Mouse (Mus musculus): ENCODE data around the gene Scfd2.

Scfd2 gene

DNA sequence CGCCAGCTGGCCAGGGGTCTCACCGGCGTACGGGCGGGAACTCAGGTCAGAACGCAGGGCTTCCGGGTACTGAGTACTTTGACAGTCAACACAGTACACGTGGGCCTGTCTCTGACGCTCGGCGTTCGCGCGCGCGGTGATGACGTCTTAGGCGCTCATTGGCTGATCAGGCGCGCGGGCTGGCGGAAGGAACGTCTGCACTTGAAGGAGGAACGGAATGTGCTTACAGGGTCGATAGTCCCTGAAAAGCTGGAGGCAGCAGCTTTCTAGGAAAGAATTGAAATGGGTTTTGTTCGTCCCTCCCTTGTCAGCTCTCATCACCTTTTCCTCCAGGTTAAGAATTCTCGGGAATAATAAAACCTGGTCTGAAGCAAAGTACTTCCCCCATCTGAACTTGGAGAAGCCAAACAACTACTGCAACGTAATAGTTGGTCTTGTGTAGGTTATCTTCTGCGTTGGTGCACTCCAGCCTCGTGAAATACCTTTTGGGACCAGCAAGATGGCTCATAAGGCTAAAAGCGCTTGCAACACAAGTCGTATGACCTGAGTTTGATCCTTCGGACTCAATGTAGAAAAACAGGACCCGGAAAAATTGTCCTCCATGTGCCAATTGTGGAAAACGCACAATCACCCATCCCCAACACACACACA, at the start of gene Scfd2:
Scfd2 (minus strand) TSS at position 130 of the 651 bp plus-strand sequence.
- peak; percentile 96 to 98 for DNase-seq (ENCODE audit: low spot score in 2 of 2)

DNA sequence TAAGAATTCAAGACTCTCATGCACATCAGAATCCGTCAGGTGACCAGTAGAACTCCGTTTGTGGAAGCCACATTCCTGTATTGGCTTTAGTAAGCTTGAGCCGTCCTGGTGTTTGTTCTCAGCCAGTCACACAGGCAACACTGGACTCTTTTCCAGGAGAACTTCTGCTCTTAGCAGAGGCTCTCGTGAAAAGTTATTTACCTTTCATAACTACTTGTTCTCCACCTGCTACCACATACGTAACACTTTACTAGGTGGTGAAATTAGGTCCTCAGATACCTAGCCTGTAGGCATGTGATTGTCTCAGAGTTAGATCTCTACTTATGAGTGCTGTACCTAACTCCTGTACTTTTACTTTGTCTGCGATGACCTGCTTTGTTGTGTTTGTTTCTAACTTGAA, 40.2 kb upstream of the Scfd2 start:
- DNase-seq (ENCODE audit: low spot score in 2 of 2): no peak

DNA sequence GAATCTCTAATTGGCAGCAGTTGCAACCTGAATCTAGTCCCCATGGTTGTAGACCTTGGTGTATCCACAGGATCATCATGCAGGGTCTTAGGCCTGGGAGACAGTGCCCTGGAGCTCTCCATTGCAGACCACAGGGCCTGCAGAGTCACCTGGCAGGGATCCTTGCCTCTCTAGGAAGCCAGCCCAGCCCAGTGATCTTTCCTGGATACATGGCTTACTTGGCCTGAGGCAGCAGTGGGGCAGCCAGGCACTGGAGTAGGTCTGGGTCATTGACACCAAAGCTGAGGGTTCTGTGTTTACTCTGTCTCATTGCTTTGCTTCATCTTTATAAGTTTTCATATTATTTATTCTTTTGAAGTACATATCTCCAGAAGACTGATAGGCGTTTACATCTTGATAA, 29.6 kb upstream of the Scfd2 start:
- no peak for DNase-seq (ENCODE audit: low spot score in 2 of 2)

DNA sequence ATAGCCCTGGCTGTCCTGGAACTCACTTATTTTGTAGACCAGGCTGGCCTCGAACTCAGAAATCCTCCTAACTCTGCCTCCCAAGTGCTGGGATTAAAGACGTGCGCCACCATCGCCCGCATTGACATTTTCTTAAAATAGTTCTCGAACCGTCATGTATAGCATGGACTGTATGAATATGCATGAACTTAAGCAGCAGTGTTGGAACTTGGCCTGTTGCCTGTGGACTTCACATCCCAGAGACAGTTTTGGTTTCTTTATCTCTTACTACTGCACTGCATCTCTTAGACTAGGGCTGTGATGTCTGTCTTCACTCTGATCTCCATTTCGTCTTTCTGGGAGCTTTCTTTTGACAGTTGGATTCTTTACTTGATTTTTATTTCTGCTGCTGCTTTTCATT, 18.0 kb upstream of the Scfd2 start:
- DNase-seq (ENCODE audit: low spot score in 2 of 2): no peak

DNA sequence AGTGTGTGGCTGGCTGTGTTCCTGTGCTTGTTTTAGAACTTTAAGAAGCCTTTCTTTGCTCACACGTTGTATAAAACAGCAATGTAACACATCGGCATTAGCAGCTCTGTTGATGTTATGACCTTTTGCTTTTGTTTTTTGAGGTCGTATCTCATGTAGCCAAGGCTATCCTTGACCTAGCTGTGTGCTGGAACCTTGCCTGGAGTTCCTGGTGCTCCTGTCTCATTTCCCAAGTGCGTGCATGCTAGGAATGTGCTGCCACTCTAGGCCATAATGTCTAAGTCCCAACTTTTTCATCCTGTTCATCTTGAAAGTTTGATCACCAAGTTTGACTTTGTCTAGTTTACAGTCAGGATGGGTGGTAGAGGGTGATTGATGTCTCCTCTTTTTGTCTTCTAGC, 14.0 kb upstream of the Scfd2 start:
- DNase-seq (ENCODE audit: low spot score in 2 of 2): no peak

DNA sequence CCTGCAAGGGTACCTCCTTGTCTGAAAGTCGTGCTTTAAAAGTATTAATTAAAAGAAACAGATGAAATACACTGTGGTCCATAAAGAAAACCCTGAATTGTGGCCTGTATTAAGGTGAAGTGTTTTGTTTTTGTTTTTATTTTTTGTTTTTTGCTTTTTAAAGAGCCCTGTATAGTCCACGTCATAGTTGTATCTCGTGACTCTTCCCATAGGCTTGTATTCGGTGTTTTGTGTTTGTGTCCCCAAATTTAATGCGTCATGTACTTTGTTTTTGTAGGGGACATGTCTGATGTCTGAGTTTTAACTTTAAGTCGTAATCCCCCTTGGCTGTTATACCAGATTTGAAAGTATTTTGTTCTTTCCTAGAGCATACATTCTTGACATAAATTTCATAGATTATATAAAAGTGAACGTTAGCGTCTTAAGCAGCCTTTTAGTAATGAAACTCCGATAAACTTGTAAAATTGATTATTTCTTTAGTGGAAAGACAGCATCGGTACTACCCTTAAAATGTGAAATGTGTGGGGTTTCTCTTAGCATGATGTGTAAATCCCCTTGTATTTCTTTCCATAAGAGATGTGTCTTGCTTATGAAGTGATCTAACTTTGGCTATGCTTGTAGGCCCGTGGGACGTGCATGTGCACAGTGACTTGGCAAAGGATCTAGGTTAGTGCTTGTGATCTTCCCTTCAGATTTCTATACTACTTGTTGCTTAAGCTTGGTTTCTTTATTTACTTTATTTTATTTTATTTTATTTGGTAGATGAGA, 4.8 kb upstream of the Scfd2 start:
- DNase-seq (ENCODE audit: low spot score in 2 of 2): no peak

DNA sequence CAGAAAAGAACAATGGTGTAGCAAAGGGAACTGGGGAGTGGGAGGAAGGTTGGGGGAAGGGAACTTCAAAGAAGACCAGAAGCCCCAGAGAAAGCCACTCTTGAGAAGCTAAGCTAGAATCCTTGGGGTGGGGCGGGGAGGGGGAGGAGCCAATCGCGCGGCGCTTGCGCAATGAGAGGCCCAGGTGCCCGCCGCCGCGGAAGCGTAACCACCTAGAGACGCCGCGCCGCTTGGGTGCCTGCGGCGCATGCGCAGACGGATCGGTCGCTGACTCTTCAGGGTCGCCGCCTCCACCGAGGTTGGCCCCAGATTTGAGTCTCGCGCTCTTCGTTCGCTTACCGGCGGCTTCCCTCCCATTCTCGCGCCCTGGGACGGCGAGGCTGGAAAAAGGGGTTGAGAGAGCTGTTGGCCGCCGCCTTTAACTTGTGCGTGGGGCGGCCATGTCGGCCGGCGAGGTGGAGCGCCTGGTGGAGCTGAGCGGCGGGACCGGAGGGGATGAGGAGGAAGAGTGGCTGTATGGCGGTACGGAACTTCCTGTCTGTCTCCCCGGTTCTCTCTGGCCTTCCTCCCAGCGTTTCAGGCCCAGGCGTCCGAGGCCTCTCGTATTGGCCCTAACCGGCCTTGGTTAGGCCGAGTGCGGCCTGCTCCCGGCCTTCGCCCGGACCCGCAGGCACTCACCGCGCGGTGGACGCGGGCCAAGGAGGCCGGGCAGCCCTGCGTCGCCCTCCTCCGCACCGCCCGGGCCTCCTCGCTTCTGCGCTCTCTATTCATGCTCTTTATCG, 3.9 kb upstream of the Scfd2 start, which contains the start of gene Fip1l1:
Fip1l1 (plus strand) TSS at position 210 of the 782 bp plus-strand sequence.
- peak; percentile 70 to 83 for DNase-seq (ENCODE audit: low spot score in 2 of 2)

DNA sequence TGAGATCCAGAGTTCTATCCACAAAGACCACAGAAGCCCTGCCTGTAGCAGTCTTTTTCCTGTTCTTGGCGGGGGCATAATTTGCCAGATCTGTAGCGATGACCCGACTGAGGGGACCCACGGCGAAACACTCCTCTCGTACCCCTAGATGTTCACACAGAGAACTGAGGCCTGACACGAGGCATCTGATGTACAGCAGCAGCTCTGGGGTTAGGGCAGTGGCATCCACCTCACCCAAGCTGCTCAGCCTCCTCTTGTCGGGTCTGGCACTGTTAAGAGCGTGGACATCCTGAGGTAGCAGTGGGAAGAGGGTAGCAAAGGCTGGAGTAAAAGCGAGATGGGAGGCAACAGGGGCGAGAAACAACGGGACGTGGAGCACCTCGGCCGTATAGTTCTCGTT, 774 bp downstream of the Scfd2 start:
- DNase-seq (ENCODE audit: low spot score in 2 of 2): no peak

DNA sequence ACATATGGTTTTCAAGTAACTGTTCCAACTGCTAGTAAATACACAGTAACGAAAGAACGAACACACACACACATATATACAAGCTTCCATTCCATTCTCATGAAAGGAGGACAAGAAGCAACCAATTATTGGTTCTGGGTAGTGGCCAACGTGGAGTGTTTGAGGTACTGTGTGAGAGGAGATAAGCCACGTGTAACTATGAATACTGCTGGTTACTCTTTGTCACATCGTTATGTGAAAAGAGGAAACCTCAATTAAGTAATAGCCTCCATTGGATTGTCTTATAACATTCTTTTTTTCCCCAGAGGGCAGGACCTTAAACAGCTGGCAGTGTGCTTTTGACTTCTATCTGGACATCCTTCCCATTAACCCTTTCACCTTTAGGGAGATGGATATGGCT, 4.5 kb downstream of the Scfd2 start:
- DNase-seq (ENCODE audit: low spot score in 2 of 2): no peak

DNA sequence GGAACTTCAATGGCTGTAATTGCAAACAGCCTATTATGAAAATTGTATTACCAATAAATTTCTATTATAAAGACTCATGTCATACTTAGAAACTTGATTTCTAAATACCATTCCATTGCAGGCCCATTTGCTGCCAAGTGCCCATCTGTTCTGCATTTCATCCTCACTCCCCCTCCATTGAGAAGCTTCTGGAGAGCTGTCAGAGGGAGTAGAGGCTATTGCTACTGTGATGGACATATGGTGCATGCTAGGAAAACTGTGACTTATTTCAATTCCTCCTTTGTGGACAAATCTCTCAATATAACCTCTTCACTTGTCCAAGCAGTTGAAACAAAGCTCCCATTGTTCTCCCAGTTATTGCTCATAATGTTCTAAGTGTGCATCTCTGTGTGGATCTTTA, 19.9 kb downstream of the Scfd2 start:
- no peak for DNase-seq (ENCODE audit: low spot score in 2 of 2)

DNA sequence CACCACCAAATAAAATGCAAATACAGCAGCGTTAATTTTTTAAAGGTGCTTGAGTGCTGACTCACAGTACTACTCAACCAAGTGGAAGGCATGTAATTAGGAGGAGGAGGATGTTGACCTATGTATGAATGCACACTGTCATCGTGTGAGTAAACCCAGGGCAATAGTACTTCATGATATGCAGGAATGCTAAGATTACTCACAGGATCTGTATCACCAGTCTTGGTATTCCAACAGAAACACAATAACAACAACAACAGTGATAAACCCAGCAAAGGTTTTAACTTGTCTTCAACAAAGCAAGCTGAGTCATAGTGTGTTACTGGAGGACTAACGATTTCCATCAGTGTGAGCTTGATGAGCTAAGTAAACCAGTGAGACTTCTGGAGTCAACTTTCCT, 38.9 kb downstream of the Scfd2 start:
- no peak for DNase-seq (ENCODE audit: low spot score in 2 of 2)

DNA sequence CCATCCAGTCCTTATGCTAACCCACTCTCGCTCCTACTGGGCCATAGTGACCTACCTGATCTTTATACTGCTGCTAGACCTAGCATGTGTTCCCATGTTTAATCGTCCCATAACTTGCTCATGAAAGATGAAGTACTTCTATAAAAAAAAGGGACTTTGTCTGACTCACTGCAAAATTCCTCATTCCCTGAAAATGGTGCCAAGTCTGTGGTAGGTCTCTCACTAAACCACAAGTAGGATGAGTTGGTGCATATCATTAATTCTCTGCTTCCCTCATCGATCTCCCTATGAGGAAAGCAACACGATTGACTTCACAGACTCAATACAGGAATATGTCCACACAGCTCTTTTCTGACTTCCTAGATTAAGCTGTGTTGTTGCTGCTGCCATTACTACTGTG, 46.9 kb downstream of the Scfd2 start:
- no peak for DNase-seq (ENCODE audit: low spot score in 2 of 2)

DNA sequence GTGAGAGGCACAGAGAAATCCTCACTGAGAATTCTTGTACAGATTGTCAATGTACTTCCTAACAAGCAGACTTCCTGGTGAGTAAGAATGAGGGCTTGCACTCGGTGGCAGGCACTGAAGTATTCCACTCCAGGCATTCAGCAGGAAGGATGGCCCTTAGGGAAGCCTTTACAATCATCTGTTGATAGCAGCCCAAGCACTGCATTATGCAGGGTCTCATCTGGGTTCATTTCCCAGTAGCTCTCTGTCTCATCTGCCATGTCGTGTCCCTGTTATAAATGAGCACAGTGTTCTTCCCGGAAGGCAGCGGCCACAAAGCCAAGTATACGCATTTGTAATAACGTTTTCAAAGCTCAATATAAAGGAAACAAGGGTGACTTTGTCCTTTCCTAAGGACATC, 48.9 kb downstream of the Scfd2 start:
- DNase-seq (ENCODE audit: low spot score in 2 of 2): no peak

DNA sequence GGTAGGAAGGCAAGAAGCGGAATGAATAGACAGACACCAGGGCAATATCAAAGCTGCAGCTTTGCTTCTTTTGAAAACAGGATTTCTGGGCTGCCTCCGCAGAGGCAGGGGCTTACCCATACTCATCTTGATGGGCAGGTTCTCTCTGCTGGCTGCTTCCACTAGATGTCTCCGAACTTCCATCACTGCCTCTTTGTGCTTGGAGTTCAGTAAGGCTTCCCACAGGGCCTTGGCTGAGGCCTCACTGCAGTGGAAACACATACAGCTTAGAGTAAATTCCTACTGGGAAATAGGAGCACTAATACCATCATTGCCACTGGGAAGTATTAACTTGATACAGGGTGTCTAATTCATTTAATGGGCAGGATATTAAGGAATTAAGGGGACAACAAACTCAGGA, 49.5 kb downstream of the Scfd2 start:
- DNase-seq (ENCODE audit: low spot score in 2 of 2): no peak

DNA sequence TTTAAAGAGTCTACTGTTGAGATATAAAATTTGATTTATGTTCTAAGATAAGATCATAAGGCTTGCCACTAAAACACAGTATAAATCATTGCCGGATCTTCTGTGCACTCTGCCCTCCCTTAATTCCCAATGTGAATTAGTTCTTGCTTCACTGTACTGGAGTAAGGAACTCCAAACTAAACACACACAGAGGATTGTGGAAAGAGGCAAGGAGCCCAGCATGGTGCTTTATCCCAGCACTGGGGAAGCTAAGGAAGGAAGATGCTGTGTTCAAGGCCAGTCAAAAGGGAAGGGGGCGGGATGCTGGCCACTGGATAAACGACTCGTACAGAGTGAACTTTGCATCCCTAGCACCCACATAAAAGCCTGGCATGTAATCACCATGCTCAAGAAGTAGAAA, 51.1 kb downstream of the Scfd2 start:
- DNase-seq (ENCODE audit: low spot score in 2 of 2): no peak

DNA sequence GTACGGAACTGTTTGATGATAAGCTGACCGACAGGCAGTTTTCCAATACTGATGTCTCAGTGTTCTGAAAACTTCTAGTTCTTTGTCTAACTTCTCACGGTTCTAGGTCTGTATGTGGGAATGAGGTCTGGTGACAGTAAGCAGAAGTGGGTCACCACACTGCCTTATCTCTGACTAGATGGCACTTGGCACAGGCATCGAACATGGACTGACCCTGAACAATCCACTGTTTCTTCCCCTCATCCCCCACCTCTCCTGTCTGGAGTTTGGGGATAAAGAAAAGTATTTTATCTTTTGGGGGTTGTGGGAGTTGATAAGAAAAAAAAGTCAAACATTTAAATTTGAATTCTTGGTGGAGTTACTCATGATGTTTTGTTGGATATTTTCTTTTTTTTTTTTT, 51.6 kb downstream of the Scfd2 start:
- no peak for DNase-seq (ENCODE audit: low spot score in 2 of 2)

DNA sequence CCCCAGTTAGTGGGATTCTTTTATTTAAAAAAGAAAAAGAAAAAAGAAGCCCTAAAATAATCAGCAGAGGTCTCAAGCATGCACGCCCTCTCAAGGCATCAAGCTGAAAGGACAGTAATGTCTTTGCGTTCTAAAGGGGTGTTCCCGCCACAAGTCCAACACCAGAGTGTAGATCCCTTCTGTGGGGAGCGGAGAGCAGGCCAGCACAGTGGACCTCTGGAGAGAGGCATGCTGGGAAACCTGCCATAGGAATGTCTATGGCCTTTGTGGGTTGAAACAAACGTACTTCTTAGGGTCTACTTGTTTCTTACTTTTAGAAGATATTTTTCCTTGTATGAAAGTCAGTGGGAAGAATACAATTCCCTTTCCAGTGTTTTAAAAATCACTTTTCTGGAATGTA, 52.4 kb downstream of the Scfd2 start:
- no peak for DNase-seq (ENCODE audit: low spot score in 2 of 2)

DNA sequence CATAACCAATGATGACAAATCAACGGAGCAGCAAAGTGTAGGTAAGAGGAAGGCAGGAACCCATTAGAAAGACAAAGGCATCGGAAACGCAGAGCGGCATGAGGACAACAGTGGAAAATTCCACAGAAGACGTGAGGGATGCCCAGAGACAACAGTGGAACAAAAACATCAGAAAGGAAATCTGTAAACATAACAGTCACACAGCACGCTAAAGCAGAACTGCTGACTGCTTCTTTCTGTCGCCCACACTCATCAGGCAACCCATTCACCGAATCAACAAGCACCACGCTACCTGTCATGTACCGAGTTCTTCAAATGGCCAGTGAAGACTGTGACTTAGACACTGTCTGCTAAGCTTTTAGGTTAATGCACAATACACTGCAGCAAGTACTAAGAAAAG, 55.0 kb downstream of the Scfd2 start:
- DNase-seq (ENCODE audit: low spot score in 2 of 2): no peak

DNA sequence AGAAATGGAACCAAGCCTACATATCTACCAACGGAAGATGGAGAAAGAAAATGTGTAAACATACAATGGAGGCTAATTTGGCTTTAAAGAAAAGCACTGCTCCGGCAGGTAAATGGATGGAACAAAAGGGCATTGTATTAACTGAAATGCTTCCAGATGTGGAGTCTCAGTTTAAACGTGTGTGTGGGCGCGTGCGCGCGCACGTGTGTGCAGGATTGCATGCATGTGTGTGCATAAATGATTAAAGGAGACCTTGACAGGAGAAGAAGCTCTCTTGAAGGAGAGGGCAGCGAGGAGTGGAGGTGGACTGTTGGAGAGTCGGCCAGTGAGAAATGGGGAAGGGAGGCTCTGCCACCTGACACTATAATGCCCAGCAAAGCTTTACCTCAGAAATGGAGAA, 58.4 kb downstream of the Scfd2 start:
- DNase-seq (ENCODE audit: low spot score in 2 of 2): no peak

DNA sequence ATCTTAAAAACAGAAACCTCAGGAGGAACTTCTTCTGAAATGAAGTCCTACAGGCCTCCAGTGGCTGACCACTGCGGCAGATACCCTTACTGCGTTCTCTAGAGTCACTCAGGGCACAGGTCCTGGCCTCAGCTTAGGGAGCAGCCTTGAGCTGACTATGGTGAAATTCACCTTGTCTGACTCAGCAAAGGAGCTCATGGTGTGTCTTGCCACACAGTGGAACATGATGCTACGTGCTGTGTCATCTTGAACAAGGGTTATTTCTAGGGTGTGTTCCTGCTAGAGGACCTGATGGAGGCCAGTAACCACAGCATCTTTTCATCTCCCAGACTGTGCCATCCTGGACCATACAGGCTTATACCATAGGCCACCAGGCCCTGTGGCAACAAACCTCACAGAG, 60.7 kb downstream of the Scfd2 start:
- DNase-seq (ENCODE audit: low spot score in 2 of 2): no peak

DNA sequence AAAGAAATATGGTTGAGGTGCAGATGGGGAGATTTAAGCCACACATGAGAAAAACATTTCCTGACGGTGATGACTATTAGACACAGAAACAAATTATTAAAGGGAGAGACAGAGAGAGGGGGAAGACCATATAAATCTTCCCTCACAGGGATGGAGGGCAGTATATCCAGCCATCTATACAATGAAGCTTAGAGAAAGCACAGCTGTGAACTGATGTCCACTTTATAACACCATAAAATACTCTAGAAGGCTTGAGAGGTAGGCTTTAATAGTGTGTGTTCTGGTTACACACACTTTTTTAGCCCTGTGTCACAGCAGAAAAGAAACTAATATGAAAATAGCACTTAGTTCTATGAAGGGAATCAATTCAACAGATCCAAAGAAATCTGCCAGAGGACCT, 61.9 kb downstream of the Scfd2 start:
- DNase-seq (ENCODE audit: low spot score in 2 of 2): no peak

DNA sequence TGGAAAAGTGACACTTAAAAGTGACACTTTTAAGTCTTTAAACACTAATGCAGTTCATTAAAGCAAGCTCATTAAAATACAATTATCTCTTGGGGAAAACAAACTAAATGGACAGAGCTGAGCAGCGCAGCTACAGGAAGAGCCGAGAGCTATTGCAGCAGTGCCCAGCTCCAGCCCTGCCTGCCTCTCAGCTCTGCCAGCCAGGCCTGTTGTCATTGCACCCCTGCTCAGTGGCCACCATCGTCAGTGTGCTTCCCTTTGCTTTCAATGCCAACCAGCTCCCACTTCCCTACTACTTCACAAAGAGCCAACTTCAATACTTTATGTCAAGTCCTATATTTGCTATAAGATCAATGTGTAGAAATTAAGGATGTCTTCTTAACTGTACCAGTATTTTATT, 63.8 kb downstream of the Scfd2 start:
- no peak for DNase-seq (ENCODE audit: low spot score in 2 of 2)

DNA sequence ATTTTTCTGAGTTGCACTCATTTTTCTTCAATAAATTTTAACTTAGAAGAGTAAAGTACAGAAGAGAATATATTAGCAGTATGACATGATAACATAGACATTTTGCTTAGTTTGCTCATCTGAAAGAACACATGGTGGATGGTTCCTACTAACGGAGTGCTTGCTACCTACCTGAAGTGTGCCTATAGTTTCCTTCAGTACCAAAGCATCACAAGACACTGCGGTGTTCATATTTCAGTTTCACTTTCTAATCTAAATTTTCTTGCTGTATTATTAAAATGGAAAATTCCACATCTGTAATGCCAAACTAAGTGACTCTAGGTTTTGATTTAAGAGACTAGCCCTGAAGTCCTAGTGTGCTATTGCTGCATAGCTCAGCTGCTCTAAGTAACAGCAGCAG, 74.8 kb downstream of the Scfd2 start:
- DNase-seq (ENCODE audit: low spot score in 2 of 2): no peak

Data from frontal cortex, postnatal 25 days (tissue).